Mouse (Mus musculus) liver, postnatal 0 days (tissue): Measurements from ENCODE around the gene Gm28042. TPM values are rescaled to one million over a fixed set of nuclear protein-coding genes. Genes with fewer than 3 reads are reported as not detected.
A peak's percentile ranks its signal among the peaks of the same experiment; 100 is the strongest.

Experiments
- ATAC-seq: fragments of 200-750 bp; cut with Nextera tagmentation; 2 replicates; pipeline ENCODE4 v1.8.0; 2017; ENCODE audit warnings: mild to moderate bottlenecking, moderate library complexity
- DNase-seq: peaks from one replicate; pipeline ENCODE4 v3.0.0-alpha.2; 2016
- H3K27ac ChIP-seq: fragments of 300-500 bp; sonication (generic); 2 replicates; pipeline ENCODE4 v1.5.1; 2014; ENCODE audit warnings: antibody characterized with exemption, moderate library complexity, mild to moderate bottlenecking, low read depth
- H3K27me3 ChIP-seq: fragments of 300-500 bp; sonication (generic); 2 replicates; pipeline ENCODE4 v1.6.1; 2014; ENCODE audit warnings: low read length, control low read depth, mixed read lengths; ENCODE audit not compliant: insufficient read depth
- H3K36me3 ChIP-seq: fragments of 300-500 bp; sonication (generic); replicated peaks from 2 replicates; pipeline ENCODE4 v1.6.1; 2014; ENCODE audit warnings: mild to moderate bottlenecking, control low read depth, low read length, moderate library complexity, mixed read lengths; ENCODE audit not compliant: insufficient read depth
- H3K4me1 ChIP-seq: fragments of 300-500 bp; sonication (generic); 2 replicates; pipeline ENCODE4 v1.6.1; 2014; ENCODE audit warnings: antibody characterized with exemption, mild to moderate bottlenecking, control low read depth; ENCODE audit not compliant: insufficient read depth
- H3K4me2 ChIP-seq: fragments of 300-500 bp; sonication (generic); 2 replicates; pipeline ENCODE4 v1.6.1; 2014; ENCODE audit warnings: low read depth, mild to moderate bottlenecking, low read length, moderate library complexity, mixed read lengths
- H3K4me3 ChIP-seq: fragments of 300-500 bp; sonication (generic); 2 replicates; pipeline ENCODE4 v1.5.1; 2014; ENCODE audit warnings: low read depth, low read length
- H3K9ac ChIP-seq: fragments of 300-500 bp; sonication (generic); replicated peaks from 2 replicates; pipeline ENCODE4 v1.6.1; 2014; ENCODE audit warnings: mild to moderate bottlenecking, moderate library complexity
- H3K9me3 ChIP-seq: fragments of 300-500 bp; sonication (generic); 2 replicates; pipeline ENCODE4 v1.6.1; 2016; ENCODE audit warnings: mild to moderate bottlenecking, control low read depth, low read length, mixed read lengths
- CTCF ChIP-seq: sonication (generic); IDR thresholded peaks from 2 replicates; pipeline ENCODE4 v1.5.1; 2016; ENCODE audit warnings: antibody characterized with exemption, low read depth
- EP300 ChIP-seq: IDR thresholded peaks from 2 replicates; pipeline ENCODE4 v1.6.1; 2016; ENCODE audit warnings: antibody characterized with exemption, low read depth, mild to moderate bottlenecking
- WGBS: fragments of 180-500 bp; shearing (Covaris S2); extraction: QIAGEN DNeasy Blood & Tissue Kit; methylation state at CpG from one replicate; pipeline ENCODE4 v1.1.7; 2014; ENCODE audit not compliant: insufficient replicate concordance; 5-methylcytosine and 5-hydroxymethylcytosine counted together
- polyA plus RNA-seq: library from polyadenylated mRNA; unstranded; fragments of >200 nt; fragmentation: Nextera tagmentation; extraction: Ambion mirVana; gene quantifications from 2 replicates; pipeline ENCODE4 v1.2.1, GENCODE M21; 2015

The Gm28042 gene
- polyA plus RNA-seq, 1 experiment from 2014 or later, result 0.13 TPM

DNA sequence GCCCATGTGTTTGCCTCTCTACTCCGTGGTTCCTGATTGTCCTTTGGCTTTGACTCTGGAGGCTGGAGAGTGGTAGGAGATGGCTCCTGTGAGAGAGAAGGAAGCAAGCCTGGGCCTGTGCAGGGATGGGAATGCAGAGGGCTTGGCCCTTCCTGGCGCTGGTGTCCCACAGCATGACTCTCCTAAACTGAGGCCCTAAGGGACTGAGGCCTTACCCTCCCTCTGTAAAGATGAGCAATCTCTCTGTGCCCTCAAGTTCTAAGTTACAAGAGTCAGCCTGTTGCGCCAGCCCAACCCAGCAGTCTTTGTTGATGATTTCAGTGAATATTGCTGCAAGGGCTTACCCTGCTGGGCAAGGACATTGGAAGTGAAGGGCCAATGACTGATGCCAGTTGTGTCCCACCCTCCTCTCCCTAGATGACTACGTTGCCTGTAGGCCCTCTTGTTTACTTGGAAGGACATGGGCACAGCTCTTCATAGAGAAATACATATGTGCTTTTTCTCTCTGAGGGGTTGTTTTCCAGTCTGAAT lies 19.5 kb upstream of the Gm28042 start:
- H3K4me2 ChIP-seq, result no peak overlapping the region
- no peak overlapping the region for H3K9ac ChIP-seq

DNA sequence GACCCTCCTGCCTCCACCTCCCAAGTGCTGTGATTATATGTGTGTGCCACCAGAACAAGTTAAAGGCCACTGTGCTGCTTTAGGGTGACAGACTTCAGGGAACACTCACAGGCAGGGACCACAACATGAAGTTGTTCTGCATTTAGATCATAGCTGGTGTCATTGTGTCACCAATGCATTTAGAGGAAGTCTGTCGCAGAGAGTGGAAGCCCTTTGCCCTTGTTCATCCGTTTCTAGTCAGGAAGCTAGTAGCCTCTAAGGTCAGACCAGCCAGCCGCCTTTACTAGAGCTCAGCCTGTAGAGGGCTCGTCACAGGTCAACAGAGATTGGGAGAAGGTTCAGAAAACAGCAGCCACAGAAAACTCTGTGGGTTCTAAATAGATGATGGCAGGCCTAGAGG lies 18.6 kb upstream of the Gm28042 start:
- no peak overlapping the region for H3K4me3 ChIP-seq
- H3K36me3 ChIP-seq, result no peaks in the 10 kb centered on the region
- peaks cover 5% of the 10 kb centered on the region for H3K4me1 ChIP-seq
- no peaks in the 10 kb centered on the region for H3K9me3 ChIP-seq
- TF ChIP-seq EP300 (no peak), CTCF (no peak)
- no peak overlapping the region for H3K9ac ChIP-seq
- peak overlapping the region; percentile 51 for H3K27ac ChIP-seq
- 10% methylated on average over 4 of the region's 4 CpGs for WGBS
- ATAC-seq (peak; percentile 43), DNase-seq (peak; percentile 36)
- no peaks in the 10 kb centered on the region for H3K27me3 ChIP-seq
- no peak overlapping the region for H3K4me2 ChIP-seq

More for the DNA sequence above, 19.5 kb upstream of the Gm28042 start:
- Histone ChIP-seq H3K27ac (peak overlapping the region; percentile 16; the same call in 1 of the 2 replicates), H3K4me1 (peaks cover 5% of the 10 kb centered on the region), H3K4me3 (no peak overlapping the region), H3K9me3 (no peaks in the 10 kb centered on the region), H3K27me3 (no peaks in the 10 kb centered on the region), H3K36me3 (no peaks in the 10 kb centered on the region)
- ATAC-seq (peak; percentile 89), DNase-seq (no peak)
- no peak for TF ChIP-seq CTCF
- TF ChIP-seq EP300, result peak; percentile 62
- 78% methylated on average over 4 of the region's 4 CpGs for WGBS

DNA sequence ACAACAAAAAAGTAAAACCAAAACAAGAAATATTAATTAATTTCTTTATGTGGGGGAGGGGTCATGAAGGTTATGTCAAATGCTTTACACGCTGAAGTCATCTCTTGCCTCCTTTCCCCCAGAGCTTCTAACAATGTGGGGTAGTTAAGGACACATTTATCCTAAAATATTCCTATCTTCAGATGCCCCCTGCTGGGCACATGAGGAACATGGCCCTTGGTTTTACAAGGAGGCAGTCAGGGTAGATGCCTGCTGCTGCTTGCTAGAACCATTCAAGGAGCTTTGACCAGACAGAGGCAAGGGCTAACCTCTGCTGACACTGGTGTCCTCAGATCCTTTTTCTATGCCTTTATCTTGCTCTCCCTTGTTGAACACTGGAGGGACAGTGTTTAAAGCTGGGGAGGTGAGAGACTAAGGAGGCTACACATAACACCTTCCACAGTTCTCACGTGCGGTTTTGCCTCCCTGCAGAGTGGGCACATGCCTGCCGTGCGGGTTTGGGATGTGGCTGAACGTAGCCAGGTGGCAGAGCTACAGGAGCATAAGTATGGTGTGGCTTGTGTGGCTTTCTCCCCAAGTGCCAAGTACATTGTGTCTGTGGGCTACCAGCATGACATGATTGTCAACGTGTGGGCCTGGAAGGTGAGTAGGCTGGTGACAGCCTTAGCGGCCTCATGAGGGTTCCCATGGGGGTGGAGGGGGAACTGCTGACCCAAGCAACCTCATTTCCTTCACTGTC lies 15.7 kb upstream of the Gm28042 start:
- 71% methylated on average over 8 of the region's 8 CpGs for WGBS
- no peak for ATAC-seq

DNA sequence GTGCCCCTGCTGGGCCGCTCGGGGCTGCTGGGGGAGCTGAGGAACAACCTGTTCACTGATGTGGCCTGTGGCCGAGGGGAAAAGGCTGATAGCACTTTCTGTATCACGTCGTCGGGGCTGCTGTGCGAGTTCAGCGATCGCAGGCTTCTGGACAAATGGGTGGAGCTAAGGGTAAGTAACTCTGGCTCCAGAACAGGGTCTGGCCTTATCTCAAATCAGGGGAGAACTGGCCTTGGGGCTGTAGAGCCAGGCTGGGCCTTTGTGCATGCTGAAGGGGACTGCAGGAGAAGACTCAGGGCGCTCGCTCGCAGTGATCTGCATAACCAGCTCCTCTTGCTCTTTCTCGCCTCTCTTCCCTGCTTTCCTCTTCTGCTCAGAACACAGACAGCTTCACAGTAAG lies 14.4 kb upstream of the Gm28042 start:
- TF ChIP-seq EP300 (no peak), CTCF (no peak)
- DNase-seq (no peak), ATAC-seq (no peak)
- 70% methylated on average over 13 of the region's 13 CpGs for WGBS
- no peak overlapping the region for H3K9ac ChIP-seq
- H3K9me3 ChIP-seq, result no peaks in the 10 kb centered on the region
- H3K4me1 ChIP-seq, result peaks cover 3% of the 10 kb centered on the region; the same call in 1 of the 2 replicates
- H3K27ac ChIP-seq, result no peak overlapping the region
- no peak overlapping the region for H3K4me2 ChIP-seq
- H3K36me3 ChIP-seq, result peaks cover 7% of the 10 kb centered on the region; the same call in 1 of the 2 replicates
- no peaks in the 10 kb centered on the region for H3K27me3 ChIP-seq
- no peak overlapping the region for H3K4me3 ChIP-seq

More for the DNA sequence above, 15.7 kb upstream of the Gm28042 start:
- H3K9ac ChIP-seq, result no peak overlapping the region
- H3K36me3 ChIP-seq, result peaks cover 7% of the 10 kb centered on the region; the same call in 1 of the 2 replicates
- H3K4me1 ChIP-seq, result peaks cover 5% of the 10 kb centered on the region
- no peak overlapping the region for H3K27ac ChIP-seq
- no peaks in the 10 kb centered on the region for H3K27me3 ChIP-seq
- TF ChIP-seq EP300 (no peak), CTCF (peak; percentile 82)
- peak; percentile 59 for DNase-seq
- H3K9me3 ChIP-seq, result no peaks in the 10 kb centered on the region
- H3K4me3 ChIP-seq, result no peak overlapping the region
- H3K4me2 ChIP-seq, result no peak overlapping the region

DNA sequence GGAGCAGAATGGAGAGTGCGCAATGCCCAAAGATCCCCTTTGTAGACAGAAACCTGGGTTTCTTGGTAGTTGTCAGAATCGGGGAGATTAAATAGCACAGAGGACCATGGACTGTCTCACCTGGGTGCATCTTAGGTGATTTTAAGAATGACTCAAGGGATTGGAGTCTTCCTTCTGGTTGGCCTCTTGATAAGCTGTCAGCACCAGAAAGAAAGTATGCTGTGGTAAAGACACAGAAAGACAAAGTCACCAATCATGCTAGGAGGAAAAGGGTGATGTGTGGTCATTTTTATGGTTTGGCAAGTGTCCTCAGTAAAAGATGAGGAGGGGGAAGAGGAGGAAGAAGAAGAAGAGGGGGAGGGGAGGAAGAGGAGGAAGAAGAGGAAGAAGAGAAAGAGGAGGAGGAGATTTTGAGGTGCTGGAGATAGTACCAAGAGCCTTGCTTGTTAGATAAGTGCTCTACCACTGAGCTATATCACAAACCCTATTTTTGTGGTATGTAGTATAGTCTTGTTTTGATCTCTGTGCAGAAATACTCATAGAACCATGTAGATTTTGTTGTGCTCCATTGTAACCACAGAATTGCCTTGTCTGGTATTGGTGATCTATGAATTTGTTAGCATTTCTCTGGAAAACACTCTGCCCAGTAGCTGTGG lies 13.3 kb upstream of the Gm28042 start:
- DNase-seq (no peak), ATAC-seq (no peak)
- Histone ChIP-seq H3K9ac (no peak overlapping the region), H3K27me3 (no peaks in the 10 kb centered on the region), H3K9me3 (no peaks in the 10 kb centered on the region), H3K4me2 (no peak overlapping the region), H3K4me1 (no peaks in the 10 kb centered on the region), H3K27ac (no peak overlapping the region), H3K36me3 (peaks cover 7% of the 10 kb centered on the region; the same call in 1 of the 2 replicates), H3K4me3 (no peak overlapping the region)
- TF ChIP-seq EP300 (no peak), CTCF (no peak)
- 89% methylated on average over 2 of the region's 2 CpGs for WGBS

DNA sequence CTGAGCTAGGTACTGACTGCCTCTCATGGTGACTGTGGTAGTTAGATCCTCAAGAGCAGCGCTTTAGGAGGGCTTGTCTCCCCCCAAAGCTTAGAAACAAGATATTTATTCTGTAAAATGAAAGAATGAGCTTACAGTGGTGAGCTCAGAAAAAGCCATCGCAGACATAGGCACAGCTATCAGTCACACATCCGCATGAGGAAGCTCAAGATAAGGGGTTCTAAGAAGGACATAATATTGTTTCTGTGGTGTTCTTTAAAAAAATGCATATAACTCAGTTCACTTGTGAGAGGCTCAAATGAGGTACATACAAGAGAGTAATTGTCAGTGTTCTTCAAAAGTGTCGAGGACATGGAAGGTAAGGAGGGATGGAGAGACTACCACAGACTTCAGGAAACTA lies 11.4 kb upstream of the Gm28042 start:
- Histone ChIP-seq H3K27me3 (no peaks in the 10 kb centered on the region), H3K9me3 (no peaks in the 10 kb centered on the region), H3K4me1 (no peaks in the 10 kb centered on the region), H3K9ac (no peak overlapping the region), H3K27ac (no peak overlapping the region), H3K4me2 (0 out of 2 replicates have a peak overlapping the region, but pooled peaks have one; percentile 9), H3K36me3 (peaks cover 7% of the 10 kb centered on the region; the same call in 1 of the 2 replicates), H3K4me3 (no peak overlapping the region)
- no peak for DNase-seq
- ATAC-seq, result no peak
- TF ChIP-seq EP300, result no peak
- no peak for TF ChIP-seq CTCF
- 60% methylated on average over 4 of the region's 4 CpGs for WGBS
